Mouse (Mus musculus) heart, embryonic 12.5 days (tissue): ENCODE data around the gene Ncdn. TPM values are rescaled to one million over a fixed set of nuclear protein-coding genes. Genes with fewer than 3 reads are reported as not detected.

Experiments
- ATAC-seq: fragments of 200-750 bp; cut with Nextera tagmentation; 2 replicates; pipeline ENCODE4 v1.8.0; 2017; ENCODE audit warnings: moderate TSS enrichment, moderate library complexity; ENCODE audit not compliant: insufficient number of reproducible peaks, low FRiP score
- H3K27ac ChIP-seq: fragments of 300-500 bp; sonication (generic); 2 replicates; pipeline ENCODE4 v1.5.1; 2016; ENCODE audit warnings: mild to moderate bottlenecking, moderate library complexity; ENCODE audit not compliant: poor library complexity, severe bottlenecking
- H3K27me3 ChIP-seq: fragments of 300-500 bp; sonication (generic); replicated peaks from 2 replicates; pipeline ENCODE4 v1.6.1; 2016; ENCODE audit warnings: mild to moderate bottlenecking, moderate library complexity
- H3K36me3 ChIP-seq: fragments of 300-500 bp; sonication (generic); 2 replicates; pipeline ENCODE4 v1.6.1; 2016; ENCODE audit warnings: mild to moderate bottlenecking, moderate library complexity
- H3K4me1 ChIP-seq: fragments of 300-500 bp; sonication (generic); replicated peaks from 2 replicates; pipeline ENCODE4 v1.6.1; 2016; ENCODE audit warnings: mild to moderate bottlenecking
- H3K4me2 ChIP-seq: fragments of 300-500 bp; sonication (generic); 2 replicates; pipeline ENCODE4 v1.6.1; 2016; ENCODE audit warnings: mild to moderate bottlenecking, moderate library complexity
- H3K4me3 ChIP-seq: fragments of 300-500 bp; sonication (generic); 2 replicates; pipeline ENCODE4 v1.5.1; 2016; ENCODE audit warnings: mild to moderate bottlenecking
- H3K9ac ChIP-seq: fragments of 300-500 bp; sonication (generic); 2 replicates; pipeline ENCODE4 v1.6.1; 2016; ENCODE audit warnings: mild to moderate bottlenecking, moderate library complexity
- H3K9me3 ChIP-seq: fragments of 300-500 bp; sonication (generic); replicated peaks from 2 replicates; pipeline ENCODE4 v1.6.1; 2016; ENCODE audit warnings: mild to moderate bottlenecking, moderate library complexity
- WGBS: fragments of 180-500 bp; shearing (Covaris S2); methylation state at CpG from one replicate; pipeline ENCODE4 v1.1.7; 2016; 5-methylcytosine and 5-hydroxymethylcytosine counted together
- polyA plus RNA-seq: library from polyadenylated mRNA; unstranded; fragments of >200 nt; fragmentation: Nextera tagmentation; extraction: Ambion mirVana; gene quantifications from 2 replicates; pipeline ENCODE4 v1.2.1, GENCODE M21; 2016

Gene Ncdn
- polyA plus RNA-seq, 1 experiment from 2014 or later = 31.3 TPM

DNA sequence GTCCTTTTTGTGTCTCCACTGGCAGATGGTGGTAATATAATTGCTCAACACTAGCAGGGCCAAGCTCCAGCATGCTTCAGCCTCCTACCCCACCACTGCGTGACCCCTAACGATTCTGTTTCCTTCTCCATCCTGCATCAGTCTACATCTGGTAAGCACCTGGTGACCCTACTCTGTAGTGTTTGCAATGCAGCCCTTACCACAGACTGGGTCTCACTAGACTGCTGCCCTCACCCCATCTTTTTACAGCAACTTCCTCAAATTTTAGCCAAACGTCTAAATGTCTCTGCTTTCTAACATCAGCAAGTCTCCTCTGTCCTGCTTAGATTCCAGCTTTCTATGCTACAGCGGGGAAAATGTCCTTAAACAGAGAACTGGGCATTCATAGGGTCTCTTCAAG lies 17.6 kb upstream of the Ncdn start:
- Histone ChIP-seq H3K36me3 (peaks cover 15% of the 10 kb centered on the region), H3K4me3 (no peak overlapping the region), H3K4me2 (no peak overlapping the region), H3K9me3 (no peaks in the 10 kb centered on the region), H3K9ac (no peak overlapping the region), H3K4me1 (no peaks in the 10 kb centered on the region), H3K27ac (no peak overlapping the region), H3K27me3 (no peaks in the 10 kb centered on the region)
- 84% methylated on average over 4 of the region's 4 CpGs for WGBS
- ATAC-seq = no peak

DNA sequence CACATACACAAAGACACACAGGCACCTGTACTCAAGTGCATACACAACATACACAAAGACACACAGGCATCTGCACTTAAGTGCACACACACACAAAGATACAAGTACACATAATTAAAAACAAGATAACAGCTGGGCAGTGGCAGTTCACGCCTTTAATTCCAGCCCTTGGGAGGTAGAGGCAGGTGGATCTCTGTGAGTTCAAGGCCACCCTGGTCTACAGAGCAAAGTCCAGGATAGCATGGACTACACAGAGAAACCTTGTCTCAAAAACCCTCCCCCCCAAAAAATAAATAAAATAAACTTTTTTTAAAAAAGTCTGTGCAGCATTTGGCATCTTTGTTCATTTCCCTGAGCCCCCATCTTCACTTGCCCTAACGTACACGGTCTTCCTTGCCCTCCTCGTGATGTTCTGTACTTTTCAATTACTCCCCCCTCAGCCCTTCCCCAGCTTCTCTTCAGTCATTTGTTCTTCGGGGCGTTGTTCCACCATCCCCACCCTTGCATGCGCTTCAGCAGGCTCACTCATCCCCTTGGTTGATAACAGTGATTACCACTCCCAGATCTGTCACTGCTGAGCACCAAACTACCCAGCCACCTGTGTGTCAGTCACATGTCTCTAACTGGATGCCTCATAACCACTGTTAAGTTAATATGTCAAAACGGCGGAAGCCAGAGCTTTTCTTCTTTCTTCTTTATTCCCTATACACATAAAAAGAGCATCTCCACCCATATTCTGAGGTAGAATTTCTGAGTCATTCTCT lies 16.7 kb upstream of the Ncdn start:
- Histone ChIP-seq H3K27me3 (no peaks in the 10 kb centered on the region), H3K4me2 (no peak overlapping the region), H3K4me1 (no peaks in the 10 kb centered on the region), H3K4me3 (no peak overlapping the region), H3K9ac (no peak overlapping the region), H3K9me3 (no peaks in the 10 kb centered on the region), H3K36me3 (peaks cover 15% of the 10 kb centered on the region), H3K27ac (no peak overlapping the region)
- no peak for ATAC-seq
- 82% methylated on average over 9 of the region's 9 CpGs for WGBS

DNA sequence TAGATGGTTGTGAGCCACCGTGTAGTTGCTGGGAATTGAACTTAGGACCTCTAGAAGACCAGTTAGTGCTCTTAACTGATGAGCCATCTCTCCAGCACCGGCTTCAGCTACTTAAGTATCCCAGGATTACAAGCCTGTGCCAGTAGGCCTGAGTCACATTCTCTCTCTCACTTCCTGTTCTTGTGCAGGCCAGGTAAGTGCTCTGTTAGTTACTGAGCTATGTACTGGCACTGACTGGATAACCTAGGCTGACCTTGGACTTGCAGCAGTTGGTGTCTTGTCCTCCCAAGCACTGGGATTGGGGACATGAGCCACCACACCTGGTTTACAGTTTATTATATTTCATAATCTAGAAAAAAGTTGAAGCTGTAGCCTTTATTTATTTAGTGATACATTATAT lies 10.2 kb upstream of the Ncdn start:
- no peak for ATAC-seq
- Histone ChIP-seq H3K27ac (no peak overlapping the region), H3K4me1 (no peaks in the 10 kb centered on the region), H3K36me3 (peaks cover 28% of the 10 kb centered on the region), H3K9me3 (no peaks in the 10 kb centered on the region), H3K27me3 (no peaks in the 10 kb centered on the region), H3K4me2 (no peak overlapping the region), H3K4me3 (no peak overlapping the region), H3K9ac (no peak overlapping the region)
- 86% methylated on average over 2 of the region's 2 CpGs for WGBS

DNA sequence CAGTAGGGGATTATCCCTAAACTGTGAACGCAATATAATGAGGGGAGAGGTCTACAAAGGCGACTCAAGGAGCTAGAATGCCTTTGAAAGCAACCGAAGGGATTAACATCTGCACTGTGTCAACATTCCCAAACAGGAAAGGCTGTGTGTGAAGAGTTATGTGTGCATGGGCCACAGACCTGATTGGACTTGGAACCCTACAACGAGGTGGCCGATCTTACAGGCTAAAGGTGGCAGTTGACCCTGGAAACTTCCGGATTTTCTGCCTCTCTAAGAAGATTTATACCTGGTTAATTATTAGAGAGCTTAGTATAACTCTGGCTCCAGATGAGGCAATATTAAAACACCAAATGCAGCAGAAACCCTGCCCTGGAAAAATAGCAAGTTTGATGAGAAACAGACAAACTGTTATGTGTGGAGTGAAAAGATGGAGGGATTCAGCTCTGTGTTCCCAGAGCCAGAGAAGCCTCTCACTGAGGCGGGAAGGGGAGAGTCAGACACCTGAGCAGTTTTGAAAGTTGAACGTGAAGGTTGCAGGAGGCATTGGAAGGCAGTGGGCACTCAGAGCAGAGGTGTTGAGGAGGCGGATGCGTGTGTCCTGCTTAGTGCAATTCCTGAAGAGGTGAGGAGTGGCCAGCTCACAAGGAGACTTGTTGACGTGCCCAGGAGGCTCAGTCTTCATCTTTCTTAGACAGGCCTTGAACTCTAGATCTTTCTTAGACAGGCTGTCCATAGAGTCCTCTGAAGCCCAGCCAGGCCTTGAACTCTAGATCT lies 9.5 kb upstream of the Ncdn start:
- H3K9me3 ChIP-seq = no peaks in the 10 kb centered on the region
- H3K27ac ChIP-seq = no peak overlapping the region
- H3K4me3 ChIP-seq = no peak overlapping the region
- ATAC-seq = no peak
- H3K4me1 ChIP-seq = no peaks in the 10 kb centered on the region
- peaks cover 28% of the 10 kb centered on the region for H3K36me3 ChIP-seq
- WGBS = 73% methylated on average over 11 of the region's 11 CpGs
- H3K27me3 ChIP-seq = no peaks in the 10 kb centered on the region
- no peak overlapping the region for H3K4me2 ChIP-seq
- H3K9ac ChIP-seq = no peak overlapping the region

DNA sequence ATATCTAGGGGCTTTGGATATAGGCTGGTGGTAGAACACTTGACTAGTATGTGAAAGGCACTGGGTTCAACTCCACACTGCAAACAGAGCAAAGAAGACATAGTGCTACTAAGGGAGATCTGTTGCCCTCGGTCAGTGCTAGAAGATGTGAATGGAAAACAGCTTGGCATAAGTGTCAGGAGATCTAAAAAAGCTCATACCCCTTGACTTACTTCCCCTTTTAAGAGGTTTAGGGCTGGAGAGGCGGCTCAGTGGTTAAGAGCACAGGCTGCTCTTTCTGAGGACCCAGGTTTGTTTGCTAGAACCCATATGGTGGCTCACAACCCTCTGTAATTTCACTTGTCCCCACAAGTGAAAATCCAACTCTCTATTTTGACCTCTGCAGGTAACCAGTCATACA lies 6.2 kb upstream of the Ncdn start:
- no peak for ATAC-seq
- Histone ChIP-seq H3K4me2 (no peak overlapping the region), H3K27me3 (no peaks in the 10 kb centered on the region), H3K27ac (no peak overlapping the region), H3K36me3 (peaks cover 31% of the 10 kb centered on the region), H3K9ac (no peak overlapping the region), H3K4me1 (peaks cover 3% of the 10 kb centered on the region), H3K9me3 (no peaks in the 10 kb centered on the region), H3K4me3 (no peak overlapping the region)
- 79% methylated on average over 2 of the region's 2 CpGs for WGBS

DNA sequence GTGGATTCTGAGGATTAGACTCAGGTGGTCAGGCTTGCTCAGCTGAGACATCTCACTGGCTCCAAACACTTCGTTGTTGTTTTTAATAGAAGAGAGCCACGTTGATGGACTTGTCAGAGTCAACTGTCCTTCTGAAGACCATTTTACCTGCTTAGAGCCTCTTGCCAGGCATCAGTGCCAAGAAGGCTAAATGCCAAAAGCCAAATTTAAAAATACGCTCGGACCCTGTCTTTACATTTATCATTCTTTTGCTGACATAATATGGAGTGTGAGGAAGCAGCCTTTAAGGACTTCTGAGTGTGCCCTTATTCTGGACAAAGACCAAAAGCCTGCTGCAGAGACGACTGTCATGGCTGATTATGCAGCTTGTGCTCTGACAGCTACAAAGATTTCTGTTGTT lies 5.1 kb upstream of the Ncdn start:
- no peaks in the 10 kb centered on the region for H3K9me3 ChIP-seq
- no peak for ATAC-seq
- no peak overlapping the region for H3K4me2 ChIP-seq
- H3K4me3 ChIP-seq = no peak overlapping the region
- peaks cover 6% of the 10 kb centered on the region for H3K4me1 ChIP-seq
- H3K9ac ChIP-seq = no peak overlapping the region
- 78% methylated on average over 5 of the region's 5 CpGs for WGBS
- no peaks in the 10 kb centered on the region for H3K27me3 ChIP-seq
- peaks cover 28% of the 10 kb centered on the region for H3K36me3 ChIP-seq
- no peak overlapping the region for H3K27ac ChIP-seq

DNA sequence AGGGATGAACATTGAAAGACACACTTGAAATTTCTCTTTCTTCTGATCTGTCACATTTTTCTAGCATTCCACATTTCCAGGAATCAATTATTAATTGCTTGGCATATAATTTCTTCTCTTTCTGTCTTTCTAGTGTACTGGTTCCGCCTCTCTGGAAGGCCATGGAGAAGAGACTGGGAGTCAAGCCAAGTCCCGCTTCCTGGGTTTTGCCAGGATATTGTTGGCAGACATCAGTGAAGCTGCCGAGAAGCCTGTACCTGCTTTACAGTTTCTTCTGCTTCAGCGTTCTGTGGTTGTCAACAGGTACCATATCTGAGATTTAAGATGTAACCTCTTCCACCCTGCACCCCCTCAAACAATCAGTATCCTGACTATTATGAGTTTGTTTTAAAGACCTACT lies 3.5 kb upstream of the Ncdn start:
- Histone ChIP-seq H3K27me3 (no peaks in the 10 kb centered on the region), H3K27ac (no peak overlapping the region), H3K9ac (no peak overlapping the region), H3K36me3 (peaks cover 26% of the 10 kb centered on the region), H3K9me3 (no peaks in the 10 kb centered on the region), H3K4me2 (no peak overlapping the region), H3K4me1 (peaks cover 15% of the 10 kb centered on the region), H3K4me3 (no peak overlapping the region)
- 71% methylated on average over 4 of the region's 4 CpGs for WGBS
- no peak for ATAC-seq

DNA sequence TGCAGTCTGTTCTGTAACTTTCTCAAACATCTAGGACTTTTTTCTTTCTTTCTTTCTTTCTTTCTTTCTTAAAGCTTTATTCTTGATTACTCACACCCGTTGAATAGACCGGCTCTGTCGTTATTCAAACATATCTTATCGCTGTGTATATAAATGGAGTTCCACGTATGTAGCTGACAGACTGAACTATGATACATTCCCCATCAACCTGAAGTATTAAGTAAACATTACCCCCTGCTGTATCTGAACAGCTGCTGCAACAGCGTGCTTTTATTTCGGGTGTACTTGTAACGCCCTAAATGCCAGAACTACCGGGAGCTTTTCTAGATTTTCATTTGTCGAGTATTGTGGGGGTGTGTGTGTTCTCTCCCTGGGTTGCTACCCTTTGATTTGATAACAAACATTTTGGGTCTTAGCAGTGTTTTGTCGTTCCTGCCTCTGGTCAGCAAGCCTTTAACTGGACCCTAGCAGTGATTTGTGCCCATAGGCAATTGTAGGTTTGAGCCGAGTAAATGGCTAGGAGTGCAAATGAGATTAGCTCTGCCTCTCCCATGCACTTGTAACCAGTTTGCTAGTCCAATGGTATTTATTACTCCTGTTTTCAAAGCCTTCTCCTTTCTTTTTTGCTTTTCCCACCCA lies 1.6 kb upstream of the Ncdn start:
- no peak overlapping the region for H3K9ac ChIP-seq
- no peaks in the 10 kb centered on the region for H3K9me3 ChIP-seq
- 55% methylated on average over 12 of the region's 12 CpGs for WGBS
- peaks cover 24% of the 10 kb centered on the region for H3K36me3 ChIP-seq
- no peaks in the 10 kb centered on the region for H3K27me3 ChIP-seq
- H3K4me2 ChIP-seq = 0 out of 2 replicates have a peak overlapping the region, but pooled peaks have one; percentile 27
- no peak overlapping the region for H3K4me3 ChIP-seq
- no peak overlapping the region for H3K27ac ChIP-seq
- ATAC-seq = no peak
- peaks cover 28% of the 10 kb centered on the region for H3K4me1 ChIP-seq

DNA sequence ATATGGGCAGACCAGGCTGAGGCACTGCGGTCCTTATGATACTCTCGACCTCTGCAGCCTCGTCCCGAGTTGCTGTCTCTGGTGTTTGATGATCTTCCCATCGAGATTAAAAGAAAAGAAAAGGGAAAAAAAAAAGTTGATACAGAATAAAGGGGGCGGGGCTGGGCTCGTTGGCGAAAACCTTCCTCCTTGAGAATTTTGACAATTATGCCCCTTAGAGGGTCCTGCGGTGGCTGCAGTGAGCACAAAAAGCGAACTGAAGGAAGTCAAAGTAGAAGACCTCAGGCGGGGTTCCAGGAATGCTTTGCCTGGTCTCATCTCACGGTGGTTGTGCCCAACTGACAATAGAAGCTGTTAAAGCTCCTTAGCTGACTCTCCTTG lies 983 bp upstream of the Ncdn start:
- H3K27ac ChIP-seq = peak overlapping the region; percentile 89; the same call in 1 of the 2 replicates
- H3K27me3 ChIP-seq = no peaks in the 10 kb centered on the region
- peaks cover 34% of the 10 kb centered on the region for H3K4me1 ChIP-seq
- peak overlapping the region; percentile 83 for H3K9ac ChIP-seq
- no peaks in the 10 kb centered on the region for H3K9me3 ChIP-seq
- H3K4me3 ChIP-seq = peak overlapping the region; percentile 86
- H3K36me3 ChIP-seq = peaks cover 24% of the 10 kb centered on the region
- H3K4me2 ChIP-seq = peak overlapping the region; percentile 96
- ATAC-seq = no peak
- WGBS = 2% methylated on average over 12 of the region's 12 CpGs

DNA sequence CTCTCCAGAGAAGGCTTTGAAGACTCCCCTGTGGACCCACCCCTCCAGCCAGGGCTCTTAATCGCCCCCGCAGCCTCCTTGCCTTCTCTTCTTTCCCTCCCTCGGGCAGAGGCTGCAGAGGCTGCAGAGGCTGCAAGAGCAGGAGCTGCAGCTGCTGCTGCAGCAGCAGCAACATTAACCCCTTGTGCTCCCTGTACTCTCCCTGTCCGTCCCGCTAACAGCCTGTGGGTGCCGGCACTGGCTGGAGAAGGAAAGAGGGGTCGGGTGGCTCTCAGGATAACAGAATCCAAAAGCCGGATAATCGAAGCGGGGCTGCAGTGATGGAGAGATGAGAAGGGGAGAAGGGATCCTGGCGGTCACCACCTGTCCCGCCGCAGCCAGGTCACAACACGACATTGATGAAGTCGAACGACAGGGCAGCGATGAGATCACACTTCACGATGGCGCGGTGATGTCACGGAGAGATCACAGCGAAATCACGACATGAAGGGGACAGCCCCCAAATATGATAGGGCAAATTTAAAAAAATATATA lies 563 bp downstream of the Ncdn start:
- no peaks in the 10 kb centered on the region for H3K9me3 ChIP-seq
- WGBS = under 1% methylated on average over 23 of the region's 23 CpGs
- peak overlapping the region; percentile 83 for H3K9ac ChIP-seq
- H3K4me3 ChIP-seq = peak overlapping the region; percentile 86
- no peaks in the 10 kb centered on the region for H3K27me3 ChIP-seq
- H3K36me3 ChIP-seq = peaks cover 36% of the 10 kb centered on the region
- ATAC-seq = 0 out of 2 replicates have a peak, but pooled peaks have one; percentile 0
- peaks cover 34% of the 10 kb centered on the region for H3K4me1 ChIP-seq
- peak overlapping the region; percentile 89; the same call in 1 of the 2 replicates for H3K27ac ChIP-seq
- peak overlapping the region; percentile 96 for H3K4me2 ChIP-seq

DNA sequence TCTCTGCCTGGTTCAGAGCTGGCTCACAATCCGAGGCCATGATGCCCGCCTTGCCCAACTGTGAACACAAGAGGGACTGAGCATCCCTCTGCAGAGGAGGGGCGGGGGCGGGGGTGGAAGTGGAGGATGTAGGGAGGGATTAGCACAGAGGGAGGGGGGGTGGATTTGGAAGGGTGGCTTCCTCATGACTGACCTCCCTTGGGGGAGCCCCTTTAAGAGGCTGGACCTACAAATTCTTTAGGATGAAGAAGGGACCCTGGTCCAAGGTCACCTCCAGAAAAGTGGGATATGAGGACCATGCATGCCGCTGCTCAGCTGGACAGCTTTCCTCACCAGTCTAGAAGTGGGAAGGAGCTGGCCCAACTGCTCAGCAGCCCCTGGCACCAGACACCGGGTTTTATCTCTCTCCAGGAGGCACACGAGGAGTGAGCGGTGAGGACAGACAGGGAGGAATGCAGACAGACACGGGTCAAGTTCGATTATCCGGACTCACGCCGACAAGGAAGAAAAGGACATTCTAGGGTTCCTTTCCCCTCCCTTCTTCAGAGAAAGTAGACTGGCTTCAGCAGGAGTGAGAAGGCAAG lies 1.1 kb downstream of the Ncdn start:
- Histone ChIP-seq H3K4me1 (peaks cover 34% of the 10 kb centered on the region), H3K9ac (peak overlapping the region; percentile 83), H3K9me3 (no peaks in the 10 kb centered on the region), H3K36me3 (peaks cover 38% of the 10 kb centered on the region), H3K4me2 (peak overlapping the region; percentile 96), H3K27ac (peak overlapping the region; percentile 54; the same call in 1 of the 2 replicates), H3K27me3 (no peaks in the 10 kb centered on the region), H3K4me3 (peak overlapping the region; percentile 86)
- WGBS = 4% methylated on average over 13 of the region's 13 CpGs
- ATAC-seq = no peak
